Mouse (Mus musculus) neural tube, embryonic 14.5 days (tissue): ENCODE measurements around the gene Tmem125. TPM values are rescaled to one million over a fixed set of nuclear protein-coding genes. Genes with fewer than 3 reads are reported as not detected.

Experiments
- ATAC-seq: fragments of 200-750 bp; cut with Nextera tagmentation; 2 replicates; pipeline ENCODE4 v1.8.0; 2017; ENCODE audit warnings: low read depth, mild to moderate bottlenecking, moderate TSS enrichment, moderate library complexity
- H3K27ac ChIP-seq: fragments of 300-500 bp; sonication (generic); 2 replicates; pipeline ENCODE4 v1.5.1; 2014; ENCODE audit warnings: low read depth, mild to moderate bottlenecking, control low read depth, low read length, moderate library complexity, mixed read lengths
- H3K27me3 ChIP-seq: fragments of 300-500 bp; sonication (generic); 2 replicates; pipeline ENCODE4 v1.6.1; 2014; ENCODE audit warnings: low read length; ENCODE audit not compliant: control insufficient read depth, insufficient read depth
- H3K36me3 ChIP-seq: fragments of 300-500 bp; sonication (generic); 2 replicates; pipeline ENCODE4 v1.6.1; 2014; ENCODE audit warnings: low read length, mixed read lengths; ENCODE audit not compliant: control insufficient read depth, insufficient read depth
- H3K4me1 ChIP-seq: fragments of 300-500 bp; sonication (generic); 2 replicates; pipeline ENCODE4 v1.6.1; 2014; ENCODE audit warnings: low read length; ENCODE audit not compliant: control insufficient read depth, insufficient read depth
- H3K4me2 ChIP-seq: fragments of 300-500 bp; sonication (generic); 2 replicates; pipeline ENCODE4 v1.6.1; 2014; ENCODE audit warnings: mild to moderate bottlenecking, low read depth, low read length, control low read depth
- H3K4me3 ChIP-seq: fragments of 300-500 bp; sonication (generic); 2 replicates; pipeline ENCODE4 v1.5.1; 2014; ENCODE audit warnings: low read depth, low read length, control low read depth, mixed read lengths
- H3K9ac ChIP-seq: fragments of 300-500 bp; sonication (generic); replicated peaks from 2 replicates; pipeline ENCODE4 v1.6.1; 2014; ENCODE audit warnings: low read depth, mild to moderate bottlenecking, control low read depth, low read length, mixed read lengths
- H3K9me3 ChIP-seq: fragments of 300-500 bp; sonication (generic); 2 replicates; pipeline ENCODE4 v1.6.1; 2016; ENCODE audit warnings: low read length; ENCODE audit not compliant: control insufficient read depth
- WGBS: fragments of 180-500 bp; shearing (Covaris S2); extraction: QIAGEN DNeasy Blood & Tissue Kit; methylation state at CpG from one replicate; pipeline ENCODE4 v1.1.7; 2014; 5-methylcytosine and 5-hydroxymethylcytosine counted together
- polyA plus RNA-seq: library from polyadenylated mRNA; unstranded; fragments of >200 nt; fragmentation: Nextera tagmentation; extraction: Ambion mirVana; gene quantifications from 2 replicates; pipeline ENCODE4 v1.2.1, GENCODE M21; 2014

Gene Tmem125
- polyA plus RNA-seq, result 0.44 TPM in 1 of 2 replicates, not detected in the other

GRCm38 (mm10) chr4:118543592-118544260 is at the start of gene Tmem125:
Tmem125 (minus strand) TSS chr4:118544044.
- no peaks in the 10 kb centered on the region for H3K9me3 ChIP-seq
- peaks cover 8% of the 10 kb centered on the region; the same call in 1 of the 2 replicates for H3K4me1 ChIP-seq
- no peaks in the 10 kb centered on the region for H3K36me3 ChIP-seq
- 2% methylated on average over 24 of the region's 24 CpGs for WGBS
- peak within 1 kb of the TSS; percentile 29 for H3K4me3 ChIP-seq
- no peak within 1 kb of the TSS for H3K27ac ChIP-seq
- peak within 1 kb of the TSS; percentile 48 for H3K4me2 ChIP-seq
- ATAC-seq, result peak; percentile 46; the same call in 1 of the 2 replicates
- H3K27me3 ChIP-seq, result no peaks in the 10 kb centered on the region
- 0 out of 2 replicates have a peak within 1 kb of the TSS, but pooled peaks have one; percentile 12 for H3K9ac ChIP-seq

- Histone ChIP-seq H3K9me3 (no peaks in the 10 kb centered on the region), H3K4me3 (no peak overlapping the region), H3K4me1 (no peaks in the 10 kb centered on the region), H3K27ac (peak overlapping the region; percentile 13; the same call in 1 of the 2 replicates), H3K9ac (no peak overlapping the region), H3K4me2 (peak overlapping the region; percentile 7; the same call in 1 of the 2 replicates), H3K27me3 (no peaks in the 10 kb centered on the region), H3K36me3 (no peaks in the 10 kb centered on the region)
- no peak for ATAC-seq
- 9% methylated on average over 7 of the region's 7 CpGs for WGBS
These were observed 45.9 kb upstream of the Tmem125 start for GRCm38 (mm10) chr4:118589733-118590130.

DNA sequence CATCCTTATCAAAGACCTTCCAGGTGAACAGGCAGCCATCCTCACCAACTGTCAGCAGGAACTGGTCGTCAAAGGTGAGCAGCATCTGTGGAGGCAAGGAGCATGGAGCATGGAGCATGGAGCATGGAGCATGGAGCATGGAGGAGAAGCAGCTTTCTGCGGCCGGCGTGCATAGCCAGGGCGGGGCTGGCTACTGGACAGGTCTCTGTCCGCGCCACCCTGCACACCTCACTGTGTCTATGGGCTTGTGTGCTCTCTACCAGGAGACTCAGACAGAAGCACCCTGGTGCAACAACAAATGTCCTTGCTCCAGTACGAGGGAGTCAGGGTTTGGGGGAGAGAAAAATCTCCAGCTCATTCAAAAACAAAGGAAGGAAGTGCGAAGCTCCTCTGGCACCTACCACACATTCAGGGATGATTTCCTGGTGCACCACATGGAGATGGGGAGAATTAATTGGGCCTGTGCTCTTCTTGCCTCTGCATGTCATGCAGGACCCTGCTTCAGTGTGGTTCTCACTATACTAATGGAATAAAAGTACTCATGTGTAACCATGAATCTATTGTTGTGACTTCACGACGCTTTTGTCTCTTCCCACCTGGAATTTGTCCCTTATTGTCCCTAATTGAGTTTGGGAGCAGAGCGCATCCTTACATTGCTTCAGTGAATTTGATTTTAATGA is 45.3 kb upstream of the Tmem125 start:
- peak overlapping the region; percentile 7; the same call in 1 of the 2 replicates for H3K4me2 ChIP-seq
- no peak overlapping the region for H3K9ac ChIP-seq
- peak overlapping the region; percentile 13; the same call in 1 of the 2 replicates for H3K27ac ChIP-seq
- peak; percentile 46; the same call in 1 of the 2 replicates for ATAC-seq
- no peak overlapping the region for H3K4me3 ChIP-seq
- no peaks in the 10 kb centered on the region for H3K36me3 ChIP-seq
- no peaks in the 10 kb centered on the region for H3K27me3 ChIP-seq
- 71% methylated on average over 12 of the region's 12 CpGs for whole genome bisulfite sequencing
- H3K4me1 ChIP-seq, result no peaks in the 10 kb centered on the region
- no peaks in the 10 kb centered on the region for H3K9me3 ChIP-seq

GRCm38 (mm10) chr4:118582629-118583028 is 38.8 kb upstream of the Tmem125 start:
- WGBS, result 91% methylated on average over 8 of the region's 8 CpGs
- Histone ChIP-seq H3K27me3 (no peaks in the 10 kb centered on the region), H3K27ac (no peak overlapping the region), H3K36me3 (no peaks in the 10 kb centered on the region), H3K9ac (no peak overlapping the region), H3K4me1 (no peaks in the 10 kb centered on the region), H3K9me3 (no peaks in the 10 kb centered on the region), H3K4me2 (no peak overlapping the region), H3K4me3 (no peak overlapping the region)
- no peak for ATAC-seq

GRCm38 (mm10) chr4:118581508-118581907 is 37.7 kb upstream of the Tmem125 start:
- Histone ChIP-seq H3K4me1 (no peaks in the 10 kb centered on the region), H3K4me3 (no peak overlapping the region), H3K36me3 (no peaks in the 10 kb centered on the region), H3K27ac (no peak overlapping the region), H3K9me3 (no peaks in the 10 kb centered on the region), H3K27me3 (no peaks in the 10 kb centered on the region), H3K4me2 (no peak overlapping the region), H3K9ac (no peak overlapping the region)
- no peak for ATAC-seq
- WGBS, result 35% methylated on average over 11 of the region's 11 CpGs

DNA sequence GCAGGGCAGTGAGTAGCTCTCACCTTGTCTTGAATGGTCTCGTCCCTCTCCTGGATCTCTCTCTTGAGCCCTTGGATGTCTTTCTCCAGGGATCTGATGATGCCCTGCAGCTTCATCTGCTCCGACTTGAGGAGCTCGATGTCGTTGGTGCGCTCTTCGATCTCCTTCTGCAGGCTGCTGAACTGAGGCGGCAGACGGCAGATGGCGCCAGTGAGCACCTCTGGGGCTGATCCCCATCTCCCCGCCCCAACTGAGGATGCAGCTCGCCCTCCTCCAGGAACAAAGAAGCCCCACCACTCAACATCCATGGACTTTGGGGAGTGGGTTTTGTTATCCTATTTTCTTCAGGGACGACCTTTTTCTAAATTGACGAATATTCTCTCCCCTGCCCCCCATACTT is 35.5 kb upstream of the Tmem125 start:
- H3K4me2 ChIP-seq, result no peak overlapping the region
- H3K27ac ChIP-seq, result no peak overlapping the region
- no peak overlapping the region for H3K4me3 ChIP-seq
- H3K9ac ChIP-seq, result no peak overlapping the region
- H3K4me1 ChIP-seq, result no peaks in the 10 kb centered on the region
- no peaks in the 10 kb centered on the region for H3K9me3 ChIP-seq
- ATAC-seq, result no peak
- no peaks in the 10 kb centered on the region for H3K36me3 ChIP-seq
- no peaks in the 10 kb centered on the region for H3K27me3 ChIP-seq
- 57% methylated on average over 13 of the region's 13 CpGs for WGBS

GRCm38 (mm10) chr4:118576097-118576496 is 32.3 kb upstream of the Tmem125 start:
- Histone ChIP-seq H3K4me3 (no peak overlapping the region), H3K36me3 (no peaks in the 10 kb centered on the region), H3K4me2 (no peak overlapping the region), H3K9me3 (no peaks in the 10 kb centered on the region), H3K27me3 (no peaks in the 10 kb centered on the region), H3K27ac (no peak overlapping the region), H3K9ac (no peak overlapping the region), H3K4me1 (no peaks in the 10 kb centered on the region)
- ATAC-seq, result peak; percentile 81; the same call in 1 of the 2 replicates
- WGBS, result 9% methylated on average over 6 of the region's 6 CpGs

DNA sequence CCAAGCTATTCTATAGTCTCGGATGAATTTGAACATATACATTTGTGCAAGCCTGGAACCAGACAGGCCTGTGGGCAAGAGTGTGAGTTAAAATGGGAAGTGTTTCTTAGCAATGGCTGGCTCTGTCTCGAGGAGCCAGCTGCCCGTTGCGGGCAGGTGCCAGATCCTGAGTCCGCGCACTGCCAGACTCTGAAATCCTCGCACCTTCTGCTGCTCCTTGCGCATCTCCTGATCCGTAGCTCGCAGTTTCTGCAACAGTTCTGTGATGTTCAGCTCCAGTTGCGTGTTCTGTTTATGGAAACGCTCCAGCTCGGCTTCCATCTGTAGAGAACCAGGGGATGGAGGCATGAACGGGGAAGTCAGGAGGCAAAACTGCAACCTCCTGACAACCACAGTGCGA is 27.6 kb upstream of the Tmem125 start:
- no peaks in the 10 kb centered on the region for H3K36me3 ChIP-seq

DNA sequence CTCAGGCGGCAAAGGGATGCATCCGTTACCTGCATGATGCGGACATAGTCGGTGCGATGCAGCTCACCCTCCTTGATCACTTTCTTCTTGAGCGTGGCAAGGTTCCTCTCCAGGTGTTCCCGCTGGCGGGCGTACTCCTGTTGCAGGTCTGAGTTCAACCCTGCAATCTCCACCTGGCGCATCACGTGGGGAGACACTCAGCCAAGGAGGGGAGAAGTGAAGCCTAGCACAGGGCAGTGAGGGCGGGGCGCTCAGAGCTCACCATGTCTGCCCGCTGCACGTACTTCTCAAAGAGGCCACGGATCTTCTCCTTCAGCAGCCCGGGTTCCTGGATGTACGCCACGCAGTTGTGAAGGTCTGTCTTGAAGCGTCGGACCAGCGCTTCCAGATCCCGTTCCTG is 25.5 kb upstream of the Tmem125 start:
- Histone ChIP-seq H3K27me3 (no peaks in the 10 kb centered on the region), H3K9me3 (no peaks in the 10 kb centered on the region), H3K27ac (no peak overlapping the region), H3K4me2 (no peak overlapping the region), H3K4me3 (no peak overlapping the region), H3K4me1 (no peaks in the 10 kb centered on the region), H3K36me3 (no peaks in the 10 kb centered on the region), H3K9ac (no peak overlapping the region)
- WGBS, result 77% methylated on average over 23 of the region's 23 CpGs
- no peak for ATAC-seq

More for the DNA sequence above, 27.6 kb upstream of the Tmem125 start:
- Histone ChIP-seq H3K9ac (no peak overlapping the region), H3K4me1 (no peaks in the 10 kb centered on the region), H3K4me3 (no peak overlapping the region), H3K27me3 (no peaks in the 10 kb centered on the region), H3K27ac (no peak overlapping the region), H3K9me3 (no peaks in the 10 kb centered on the region), H3K4me2 (no peak overlapping the region)
- no peak for ATAC-seq
- 88% methylated on average over 15 of the region's 15 CpGs for WGBS
